Mouse (Mus musculus) skeletal muscle tissue, adult 2 months (tissue): ENCODE results near the gene Amotl2.

Experiments used
- DNase-seq: peaks from one replicate; pipeline ENCODE4 v3.0.0-alpha.2; 2012; ENCODE audit warnings: low read depth, low spot score

Gene Amotl2

DNA sequence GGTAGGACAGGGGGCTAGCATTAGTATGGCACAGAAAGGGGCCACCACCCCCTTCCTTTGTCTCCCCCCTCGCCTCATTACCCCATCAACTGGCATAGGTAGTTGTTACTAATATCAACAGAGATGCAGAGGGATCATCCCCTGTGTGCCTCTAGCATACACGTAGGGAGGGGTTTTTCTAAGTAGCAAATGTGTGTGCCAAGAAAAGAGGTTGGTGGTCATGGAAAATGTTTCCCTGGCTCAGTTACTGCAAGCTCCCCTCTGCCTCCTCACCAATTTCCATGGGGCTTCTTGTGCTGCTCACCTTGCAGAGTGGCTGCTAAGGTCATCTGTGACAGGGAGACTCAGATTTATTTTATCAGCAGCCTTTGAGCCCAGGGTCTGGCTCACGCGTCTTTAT lies 2.6 kb downstream of the Amotl2 start:
- DNase-seq, result no peak

GRCm38 (mm10) chr9:102719936-102720566 lies 3.6 kb downstream of the Amotl2 start:
- no peak for DNase-seq

GRCm38 (mm10) chr9:102720567-102721167 lies 4.2 kb downstream of the Amotl2 start:
- no peak for DNase-seq

GRCm38 (mm10) chr9:102721406-102721978 lies 5.0 kb downstream of the Amotl2 start:
- no peak for DNase-seq

DNA sequence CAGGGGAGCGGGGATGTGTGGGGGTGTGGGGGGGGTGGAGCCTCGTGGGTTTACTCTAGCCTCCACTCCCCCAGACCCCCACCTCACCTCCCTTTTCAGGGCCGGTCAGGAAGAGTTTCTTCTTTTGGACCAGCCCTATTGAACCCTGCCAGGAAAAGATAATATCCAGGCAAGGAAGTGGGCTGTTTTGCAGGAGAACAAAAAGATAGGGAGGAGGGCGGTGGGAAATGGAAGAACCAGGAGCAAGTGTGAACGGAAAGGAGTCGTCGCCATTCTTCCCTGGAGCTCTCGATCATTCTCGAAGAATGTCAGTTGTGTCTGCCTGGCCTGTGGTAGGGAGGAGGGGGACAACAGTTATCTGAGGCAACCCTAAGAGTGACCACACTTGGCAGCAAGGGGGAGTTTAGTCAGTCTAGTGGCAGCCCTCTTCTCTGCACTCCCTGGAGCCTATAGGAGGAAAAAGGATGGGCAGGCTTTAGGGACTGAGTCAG lies 5.6 kb downstream of the Amotl2 start:
- no peak for DNase-seq

GRCm38 (mm10) chr9:102722750-102723149 lies 6.3 kb downstream of the Amotl2 start:
- no peak for DNase-seq

GRCm38 (mm10) chr9:102723241-102723709 lies 6.8 kb downstream of the Amotl2 start:
- DNase-seq, result no peak

- DNase-seq, result peak; percentile 76
Observed at GRCm38 (mm10) chr9:102723990-102724461, 7.6 kb downstream of the Amotl2 start.

- DNase-seq, result no peak
Observed at GRCm38 (mm10) chr9:102724942-102725341, 8.5 kb downstream of the Amotl2 start.

DNA sequence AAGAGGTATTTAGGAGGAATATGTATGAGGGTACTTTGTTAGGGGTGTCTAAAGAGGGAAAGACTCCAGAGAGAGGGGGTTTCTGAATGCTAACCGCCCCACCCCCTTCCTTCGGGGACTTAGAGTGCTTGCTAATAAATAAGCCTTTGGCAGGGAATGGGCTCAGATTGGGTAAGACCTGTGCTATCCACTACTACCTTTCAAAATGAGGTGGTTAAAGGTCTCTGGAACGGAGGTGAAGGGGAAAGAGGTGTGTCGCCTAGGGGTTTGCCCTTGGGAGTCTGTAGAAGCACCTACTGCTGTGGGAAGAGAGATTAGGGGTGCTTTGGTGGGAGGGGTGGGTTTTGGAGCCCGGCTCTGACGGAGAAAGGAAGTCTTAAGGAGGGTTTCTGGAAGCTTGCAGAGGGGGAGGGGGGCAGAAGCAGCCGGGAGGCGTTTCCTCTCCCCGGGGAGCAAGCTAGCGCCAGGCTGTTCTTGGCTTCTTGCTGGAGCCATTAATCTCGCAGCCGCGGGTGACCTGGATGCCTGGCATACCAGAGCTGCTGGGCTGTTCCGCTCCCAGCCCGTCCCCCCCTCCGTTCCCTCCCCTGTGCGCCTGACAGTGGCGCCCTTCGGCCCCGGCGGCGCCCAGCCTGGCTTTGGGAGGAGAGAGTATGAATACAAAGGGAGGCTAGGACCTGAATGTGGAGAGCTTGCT lies 9.6 kb downstream of the Amotl2 start:
- peak; percentile 96 for DNase-seq

GRCm38 (mm10) chr9:102726811-102727210 lies 10.3 kb downstream of the Amotl2 start:
- no peak for DNase-seq

GRCm38 (mm10) chr9:102727662-102728468 lies 11.4 kb downstream of the Amotl2 start:
- no peak for DNase-seq

DNA sequence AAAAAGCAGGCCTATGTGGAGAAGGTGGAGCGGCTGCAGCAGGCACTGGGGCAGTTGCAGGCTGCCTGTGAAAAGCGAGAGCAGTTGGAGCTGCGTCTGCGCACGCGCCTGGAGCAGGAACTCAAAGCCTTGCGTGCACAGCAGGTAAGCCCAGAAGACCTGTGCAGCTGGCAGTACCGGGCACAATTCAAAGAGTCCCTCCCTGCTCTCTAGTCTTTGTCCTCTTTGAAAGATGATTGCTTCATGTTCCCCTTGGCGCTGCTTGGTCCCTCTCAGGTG lies 11.9 kb downstream of the Amotl2 start:
- DNase-seq, result no peak

- DNase-seq, result no peak
Observed at GRCm38 (mm10) chr9:102729093-102729845, 12.8 kb downstream of the Amotl2 start.

DNA sequence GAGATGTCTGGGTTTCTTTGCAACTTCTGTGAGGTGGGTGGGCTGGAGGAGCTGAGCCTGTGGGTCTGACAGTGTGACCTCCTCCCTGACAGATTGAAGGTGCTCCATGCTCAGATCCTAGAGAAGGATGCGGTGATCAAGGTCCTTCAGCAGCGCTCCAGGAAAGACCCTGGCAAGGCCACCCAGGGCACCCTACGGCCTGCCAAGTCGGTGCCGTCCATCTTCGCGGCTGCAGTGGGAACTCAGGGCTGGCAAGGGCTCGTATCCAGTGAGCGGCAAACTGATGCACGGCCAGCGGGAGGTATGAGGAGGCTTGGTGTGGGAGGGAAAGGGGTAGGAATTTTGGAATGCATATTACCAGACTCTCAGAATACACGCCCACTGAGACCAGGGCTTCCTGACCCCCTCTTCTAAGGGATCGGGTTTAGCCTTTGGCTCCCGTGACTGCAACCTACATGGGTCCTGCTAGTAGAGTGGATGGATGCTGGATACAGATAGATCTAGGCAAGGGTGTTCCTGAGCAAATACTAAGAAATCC lies 13.5 kb downstream of the Amotl2 start:
- no peak for DNase-seq

- no peak for DNase-seq
Observed at GRCm38 (mm10) chr9:102731044-102731471, 14.6 kb downstream of the Amotl2 start.

GRCm38 (mm10) chr9:102731574-102732175 lies 15.2 kb downstream of the Amotl2 start:
- DNase-seq, result no peak

DNA sequence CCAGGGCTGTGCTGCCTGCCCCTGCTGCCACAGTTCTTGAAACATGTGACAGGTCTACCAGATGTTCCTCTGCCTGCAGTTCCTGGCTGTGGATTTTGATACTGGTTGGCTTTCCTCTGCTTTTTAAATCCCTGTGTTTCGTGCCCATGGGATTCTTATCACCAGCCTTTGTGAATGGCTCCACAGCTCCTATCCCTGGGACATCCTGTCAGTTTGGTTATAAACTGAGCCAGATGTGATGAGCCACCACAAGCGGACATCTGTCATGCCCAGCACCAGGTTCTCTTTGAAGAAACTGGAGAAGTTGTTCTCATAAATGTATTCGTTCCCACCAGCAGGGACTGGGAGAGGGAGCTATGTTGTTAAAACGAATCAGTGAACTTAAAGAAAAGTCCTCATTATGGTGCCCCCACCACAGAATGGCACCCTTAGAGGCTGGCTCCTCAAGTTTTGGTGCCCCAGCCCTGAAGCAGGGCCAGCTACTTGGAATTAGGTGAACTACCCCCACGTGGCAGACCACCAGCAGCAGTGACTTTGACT lies 15.9 kb downstream of the Amotl2 start:
- no peak for DNase-seq

- DNase-seq, result no peak
Observed at GRCm38 (mm10) chr9:102733459-102733858, 17.0 kb downstream of the Amotl2 start.
